Mouse (Mus musculus): ENCODE measurements at regions not wholly inside any gene's neighbourhood (a gene's known extent, or its start where the extent isn't known, plus 50 kb on each side); places are given as distances from the start of the nearest gene placed in this dataset.

DNA sequence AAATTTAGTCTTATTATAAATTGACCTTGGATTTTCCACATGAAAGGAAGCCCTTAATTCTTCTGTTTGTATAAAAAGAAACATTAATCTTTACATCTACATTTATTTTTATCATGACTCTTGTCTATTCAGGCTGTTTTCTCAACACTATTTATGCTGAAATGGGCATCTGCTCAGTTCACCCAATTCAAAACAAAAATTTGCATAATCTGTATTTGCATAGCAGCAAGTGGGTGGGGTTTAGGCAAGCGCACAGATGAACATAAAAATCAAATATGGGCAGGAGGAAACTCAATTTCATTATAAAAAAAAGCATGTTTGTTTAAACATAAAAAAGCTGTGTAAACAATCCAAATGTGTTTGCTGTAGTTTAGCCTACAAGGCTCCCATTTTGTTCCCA lies 67.7 kb downstream of the Olig3 start:
- TF ChIP-seq POLR2A (IDR thresholded peaks at IDR 0.05; ENCODE audit: low read depth, low read length) (no peak), CTCF (IDR thresholded peaks at IDR 0.05; ENCODE audit: borderline replicate concordance, insufficient read depth, low read length) (no peak)

Measured in embryonic fibroblast, embryonic 13.5 days (primary cell).